Mouse (Mus musculus): ENCODE data around the gene Tmtc3.

DNA sequence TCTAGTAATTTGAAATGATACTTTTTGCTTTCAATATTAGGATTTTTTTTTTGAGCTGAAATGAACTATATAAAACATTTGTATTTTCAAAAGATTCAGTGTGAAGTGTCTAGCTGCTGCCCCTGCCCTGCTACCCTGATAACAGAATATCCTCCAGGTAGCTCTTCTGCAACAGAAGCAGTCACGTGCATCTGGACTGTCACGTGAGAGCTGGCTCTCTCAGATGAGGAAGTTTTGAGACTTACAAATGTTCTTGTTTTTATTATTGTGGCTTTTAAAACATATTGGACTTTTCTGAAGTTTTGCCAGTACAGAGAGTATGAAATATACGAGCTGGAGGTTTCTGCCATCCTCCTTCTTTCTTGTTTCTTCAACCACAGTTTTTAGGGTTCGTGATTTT, 34.5 kb upstream of the Tmtc3 start:
- no peak for TF ChIP-seq MAFK (IDR thresholded peaks at IDR 0.05; ENCODE audit: insufficient read depth, low read depth, low read length)
- TF ChIP-seq CHD2 (IDR thresholded peaks at IDR 0.05; ENCODE audit: low read depth, low read length): no peak
- TF ChIP-seq ZC3H11A (IDR thresholded peaks at IDR 0.05; ENCODE audit: borderline replicate concordance, low read depth, low read length): no peak
- TF ChIP-seq ZNF384 (IDR thresholded peaks at IDR 0.05; ENCODE audit: low read depth, low read length): no peak
- TF ChIP-seq HCFC1 (IDR thresholded peaks at IDR 0.05; ENCODE audit: borderline replicate concordance, insufficient read depth, low read length): no peak

Measured in ES-E14 (cell line).